Mouse (Mus musculus) adipocyte (in vitro differentiated cells): Measurements from ENCODE around the gene Zfp956.
A peak's percentile ranks its signal among the peaks of the same experiment; 100 is the strongest.

Experiments used
- DNase-seq: peaks from one replicate; pipeline ENCODE4 v3.0.0-alpha.2; 2016; ENCODE audit warnings: low spot score

Gene Zfp956

DNA sequence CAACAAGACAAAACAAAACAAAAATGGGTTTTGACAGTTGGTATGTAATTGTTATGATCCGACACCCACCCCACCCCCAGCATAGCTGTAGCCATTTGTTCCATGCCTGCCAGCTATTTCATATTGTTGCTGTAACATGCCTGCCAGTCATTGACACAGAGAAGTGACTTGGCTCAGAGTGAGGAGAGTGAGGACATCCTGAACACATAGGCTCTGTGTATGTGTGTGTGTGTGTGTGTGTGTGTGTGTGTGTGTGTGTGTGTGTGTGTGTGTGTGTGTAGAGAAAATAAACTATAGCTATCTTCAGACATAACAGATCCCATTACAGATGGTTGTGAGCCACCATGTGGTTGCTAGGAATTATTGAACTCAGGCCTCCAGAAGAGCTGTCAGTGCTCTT is 15.0 kb downstream of the Zfp956 start:
- DNase-seq, result peak; percentile 69

DNA sequence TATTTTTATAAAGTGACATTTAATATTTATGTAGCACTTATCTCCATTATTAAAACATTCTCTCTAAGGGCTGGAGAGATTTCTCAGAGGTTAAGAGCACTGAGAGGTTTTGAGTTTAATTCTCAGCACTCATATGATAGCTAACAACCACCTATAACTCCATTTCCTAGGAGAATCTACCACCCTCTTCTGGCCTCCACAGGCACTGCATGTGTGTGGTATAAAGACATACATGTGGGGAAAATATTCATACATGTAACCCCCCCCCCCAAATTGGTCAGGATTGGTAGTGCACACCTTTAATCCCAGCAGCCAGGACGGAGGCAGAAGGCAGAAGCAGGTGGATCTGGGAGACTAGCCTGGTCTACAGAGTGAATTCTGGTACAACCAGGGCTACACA is 21.4 kb downstream of the Zfp956 start:
- no peak for DNase-seq

DNA sequence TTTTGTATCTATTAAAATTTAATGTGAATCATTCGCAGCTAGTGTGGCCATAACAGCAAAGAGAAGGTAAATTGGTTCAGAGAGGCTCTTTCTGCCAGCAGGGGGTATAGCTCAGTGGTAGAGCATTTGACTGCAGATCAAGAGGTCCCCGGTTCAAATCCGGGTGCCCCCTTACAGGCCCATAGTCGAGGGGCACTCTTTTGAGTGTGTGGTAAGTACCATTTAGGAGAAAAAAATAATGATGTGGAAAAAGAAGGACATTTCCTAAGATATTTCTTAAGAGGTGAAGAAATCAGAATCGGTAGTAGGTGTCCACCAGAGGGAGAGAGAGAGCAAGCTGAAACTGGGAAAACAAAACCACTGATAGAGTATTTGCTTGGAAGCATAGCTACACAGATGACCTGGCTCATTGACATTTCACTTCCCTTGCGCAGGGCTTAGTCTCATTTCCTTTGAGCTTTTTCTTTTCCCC is 25.7 kb downstream of the Zfp956 start:
- peak; percentile 91 for DNase-seq

DNA sequence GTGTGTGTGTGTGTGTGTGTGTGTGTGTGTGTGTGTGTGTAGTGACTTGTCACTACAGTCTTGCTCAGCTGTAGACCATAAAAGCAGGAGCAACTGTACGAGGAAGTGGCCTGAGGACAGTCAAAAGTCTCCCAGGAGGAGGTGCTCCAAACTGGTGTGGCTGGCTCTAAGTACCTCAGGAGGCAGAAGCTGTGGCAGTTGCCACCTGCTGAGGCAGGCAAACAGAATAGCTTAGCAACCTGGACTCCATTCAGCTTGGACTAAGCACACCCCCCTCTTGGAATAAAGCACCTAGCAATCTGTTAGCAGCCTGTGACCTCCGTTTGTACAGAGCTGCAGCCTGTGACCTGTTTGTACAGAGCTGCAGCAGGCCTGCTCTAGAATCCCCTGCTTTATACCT is 30.7 kb downstream of the Zfp956 start:
- DNase-seq, result no peak

DNA sequence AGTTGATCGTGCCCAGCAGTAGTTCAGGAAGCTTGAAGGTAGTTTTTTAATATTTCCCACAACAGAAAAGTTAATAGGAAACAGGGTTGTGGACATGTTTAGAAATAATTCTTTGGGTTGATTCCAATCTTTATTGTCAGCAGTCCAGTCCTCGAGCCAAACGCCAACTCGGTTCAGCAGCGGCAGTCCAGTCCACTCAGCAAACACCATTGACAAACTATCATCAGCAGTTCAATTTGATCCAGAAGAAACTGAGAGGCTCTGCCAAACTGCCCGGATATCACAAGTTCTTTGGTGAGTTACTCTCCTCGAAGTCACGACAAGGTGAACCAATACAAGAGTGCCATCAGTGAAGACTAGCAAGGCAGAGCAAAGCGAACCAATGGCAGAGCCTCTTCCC is 42.5 kb downstream of the Zfp956 start:
- DNase-seq, result no peak

DNA sequence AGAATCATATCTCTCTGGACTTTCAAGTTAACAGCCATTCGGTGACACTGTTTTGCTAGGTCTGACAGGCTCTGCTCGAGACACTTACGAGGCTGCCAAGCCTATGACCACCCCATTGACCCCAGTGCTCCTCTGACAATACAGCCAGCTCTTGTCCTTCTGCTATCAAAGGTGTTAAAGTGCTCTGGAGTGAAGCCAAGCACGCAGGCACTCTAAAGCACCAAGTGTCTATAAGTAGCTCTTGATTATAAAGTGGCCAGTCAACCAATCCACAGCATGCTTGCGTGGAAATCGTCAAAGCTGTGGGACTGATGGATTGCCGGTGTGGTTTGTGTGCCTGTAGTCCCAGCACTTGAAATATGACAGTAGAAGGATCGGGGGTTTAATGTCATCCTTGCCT is 57.5 kb downstream of the Zfp956 start:
- no peak for DNase-seq
